Mouse (Mus musculus) liver, embryonic 13.5 days (tissue): ENCODE results near the gene Nos1. TPM values are rescaled to one million over a fixed set of nuclear protein-coding genes. Genes with fewer than 3 reads are reported as not detected.

Experiments used
- ATAC-seq: fragments of 200-750 bp; cut with Nextera tagmentation; 2 replicates; pipeline ENCODE4 v1.8.0; 2017; ENCODE audit warnings: low read depth, mild to moderate bottlenecking, moderate number of reproducible peaks, moderate library complexity
- DNase-seq: peaks from one replicate; pipeline ENCODE4 v3.0.0; 2022
- H3K27ac ChIP-seq: fragments of 300-500 bp; sonication (generic); 2 replicates; pipeline ENCODE4 v1.5.1; 2015; ENCODE audit warnings: moderate library complexity, mild to moderate bottlenecking, inconsistent platforms
- H3K27me3 ChIP-seq: fragments of 300-500 bp; sonication (generic); 2 replicates; pipeline ENCODE4 v1.6.1; 2015; ENCODE audit warnings: mild to moderate bottlenecking, inconsistent platforms
- H3K36me3 ChIP-seq: fragments of 300-500 bp; sonication (generic); 2 replicates; pipeline ENCODE4 v1.6.1; 2015; ENCODE audit warnings: mild to moderate bottlenecking, inconsistent platforms
- H3K4me1 ChIP-seq: fragments of 300-500 bp; sonication (generic); replicated peaks from 2 replicates; pipeline ENCODE4 v1.6.1; 2015; ENCODE audit warnings: inconsistent platforms
- H3K4me2 ChIP-seq: fragments of 300-500 bp; sonication (generic); 2 replicates; pipeline ENCODE4 v1.6.1; 2015; ENCODE audit warnings: inconsistent platforms, mild to moderate bottlenecking, moderate library complexity
- H3K4me3 ChIP-seq: fragments of 300-500 bp; sonication (generic); replicated peaks from 2 replicates; pipeline ENCODE4 v1.5.1; 2015; ENCODE audit warnings: mild to moderate bottlenecking, inconsistent platforms
- H3K9ac ChIP-seq: fragments of 300-500 bp; sonication (generic); 2 replicates; pipeline ENCODE4 v1.6.1; 2015; ENCODE audit warnings: mild to moderate bottlenecking, inconsistent platforms
- H3K9me3 ChIP-seq: fragments of 300-500 bp; sonication (generic); replicated peaks from 2 replicates; pipeline ENCODE4 v1.6.1; 2016; ENCODE audit warnings: inconsistent platforms
- WGBS: fragments of 180-500 bp; shearing (Covaris S2); methylation state at CpG from one replicate; pipeline ENCODE4 v1.1.7; 2015; ENCODE audit not compliant: insufficient replicate concordance; 5-methylcytosine and 5-hydroxymethylcytosine counted together
- polyA plus RNA-seq: library from polyadenylated mRNA; unstranded; fragments of >200 nt; fragmentation: Nextera tagmentation; extraction: Ambion mirVana; gene quantifications from 2 replicates; pipeline ENCODE4 v1.2.1, GENCODE M21; 2015

Gene Nos1
- polyA plus RNA-seq, 1 experiment from 2014 or later: not detected

DNA sequence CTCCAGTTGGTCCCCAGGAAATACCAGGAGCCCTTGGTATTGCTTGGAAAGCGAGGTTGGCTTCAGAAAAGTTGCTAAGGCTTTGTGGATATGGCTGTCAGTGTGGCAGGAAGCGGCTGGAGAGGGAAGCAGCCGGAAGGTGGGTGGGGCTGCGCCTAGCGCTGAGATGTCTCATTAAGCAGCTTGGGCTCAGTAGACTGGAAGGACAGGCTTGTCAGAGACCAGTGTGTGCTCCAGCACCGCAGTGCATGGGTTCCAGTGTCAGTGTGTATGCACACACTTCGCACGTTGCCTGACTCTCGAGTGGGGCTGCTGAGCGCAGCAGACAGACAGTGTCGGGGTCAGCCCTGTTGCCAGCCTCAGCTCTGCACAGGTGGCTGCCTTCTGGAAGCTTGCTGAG is 218.8 kb downstream of the Nos1 start:
- no peak for DNase-seq
- WGBS: 84% methylated on average over 11 of the region's 11 CpGs
- Histone ChIP-seq H3K9ac (no peak overlapping the region), H3K4me3 (no peak overlapping the region), H3K27ac (no peak overlapping the region), H3K36me3 (peaks cover 84% of the 10 kb centered on the region), H3K9me3 (no peaks in the 10 kb centered on the region), H3K4me1 (peaks cover 15% of the 10 kb centered on the region), H3K4me2 (no peak overlapping the region), H3K27me3 (no peaks in the 10 kb centered on the region)
- no peak for ATAC-seq

DNA sequence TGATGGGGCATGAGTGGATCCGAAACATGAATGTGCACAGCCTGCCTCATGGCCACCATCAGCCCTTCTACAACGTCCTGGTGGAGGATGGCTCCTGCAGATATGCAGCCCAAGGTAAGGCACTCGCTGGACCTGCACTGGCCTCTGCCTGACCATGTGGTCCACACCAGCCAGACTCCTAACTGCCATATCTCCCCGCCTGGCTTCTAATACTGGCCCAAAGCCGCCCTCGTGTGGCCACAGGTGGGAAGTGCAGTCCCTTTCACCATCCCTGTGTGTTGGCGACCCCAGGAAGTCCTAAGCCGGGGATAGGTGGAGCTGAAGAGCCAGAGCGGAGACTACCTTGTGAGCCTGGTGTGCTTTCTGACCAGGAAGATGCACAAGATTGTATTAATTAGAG is 221.2 kb downstream of the Nos1 start:
- ATAC-seq: no peak

GRCm38 (mm10) chr5:118004619-118005018 is 223.8 kb downstream of the Nos1 start:
- peaks cover 78% of the 10 kb centered on the region for H3K36me3 ChIP-seq
- no peak for ATAC-seq
- H3K4me2 ChIP-seq: no peak overlapping the region
- H3K27me3 ChIP-seq: no peaks in the 10 kb centered on the region
- no peak for DNase-seq
- no peaks in the 10 kb centered on the region for H3K4me1 ChIP-seq
- 67% methylated on average over 8 of the region's 8 CpGs for WGBS
- H3K27ac ChIP-seq: no peak overlapping the region
- H3K9me3 ChIP-seq: no peaks in the 10 kb centered on the region
- no peak overlapping the region for H3K4me3 ChIP-seq
- H3K9ac ChIP-seq: no peak overlapping the region

More for the DNA sequence above, 221.2 kb downstream of the Nos1 start:
- 36% methylated on average over 9 of the region's 9 CpGs for WGBS
- Histone ChIP-seq H3K4me2 (no peak overlapping the region), H3K9me3 (no peaks in the 10 kb centered on the region), H3K27ac (no peak overlapping the region), H3K27me3 (no peaks in the 10 kb centered on the region), H3K9ac (no peak overlapping the region), H3K36me3 (peaks cover 74% of the 10 kb centered on the region), H3K4me1 (peaks cover 7% of the 10 kb centered on the region), H3K4me3 (no peak overlapping the region)
- DNase-seq: peak; percentile 34

DNA sequence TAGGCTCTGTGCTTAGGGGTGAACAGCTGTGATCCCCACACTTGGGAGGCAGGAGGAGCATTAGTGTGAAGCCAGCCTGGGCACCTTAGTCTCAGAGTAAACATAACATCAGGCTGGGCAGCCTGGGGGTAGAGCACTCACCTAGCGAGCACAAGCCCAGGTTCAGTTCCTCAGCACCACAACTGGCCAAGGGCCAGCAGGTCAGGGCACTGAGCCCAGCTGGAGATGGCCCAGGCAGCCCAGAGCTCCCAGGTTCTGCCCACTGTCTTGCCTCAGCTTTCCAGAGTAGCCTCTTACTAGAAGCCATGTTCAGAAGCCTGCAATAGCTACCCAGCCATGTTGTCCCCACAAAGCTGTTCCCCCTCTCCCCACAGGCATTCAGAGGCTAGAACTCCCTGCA is 224.9 kb downstream of the Nos1 start:
- Histone ChIP-seq H3K36me3 (peaks cover 71% of the 10 kb centered on the region), H3K9me3 (no peaks in the 10 kb centered on the region), H3K9ac (no peak overlapping the region), H3K4me3 (no peak overlapping the region), H3K4me1 (no peaks in the 10 kb centered on the region), H3K27ac (no peak overlapping the region), H3K27me3 (no peaks in the 10 kb centered on the region), H3K4me2 (no peak overlapping the region)
- DNase-seq (no peak), ATAC-seq (no peak)
- 61% methylated on average over 1 of the region's 1 CpGs for WGBS

GRCm38 (mm10) chr5:118008344-118008743 is 227.5 kb downstream of the Nos1 start:
- Histone ChIP-seq H3K4me1 (no peaks in the 10 kb centered on the region), H3K4me2 (no peak overlapping the region), H3K27me3 (no peaks in the 10 kb centered on the region), H3K9me3 (no peaks in the 10 kb centered on the region), H3K9ac (no peak overlapping the region), H3K36me3 (peaks cover 48% of the 10 kb centered on the region), H3K4me3 (no peak overlapping the region), H3K27ac (no peak overlapping the region)
- DNase-seq (no peak), ATAC-seq (no peak)
- 82% methylated on average over 13 of the region's 13 CpGs for WGBS

Other genes with a start within 250 kb of the Nos1 start
- gene Fbxo21, start 195.7 kb downstream of the Nos1 start, polyA plus RNA-seq: 16.9 and 19.6 TPM in 2 replicates
- 1.5 and 1.8 TPM in 2 replicates for gene Tesc, start 246.7 kb downstream of the Nos1 start, polyA plus RNA-seq